Mouse (Mus musculus) liver, embryonic 14.5 days (tissue): ENCODE data around the gene Ier2. TPM values are rescaled to one million over a fixed set of nuclear protein-coding genes. Genes with fewer than 3 reads are reported as not detected.

Source experiments
- ATAC-seq: fragments of 200-750 bp; cut with Nextera tagmentation; 2 replicates; pipeline ENCODE4 v1.8.0; 2017; ENCODE audit warnings: moderate number of reproducible peaks, mild to moderate bottlenecking, moderate library complexity; ENCODE audit not compliant: insufficient read depth
- DNase-seq, 3 experiments: peaks; one replicate each; pipeline ENCODE4 v3.0.0-alpha.2; 2012 to 2013; ENCODE audit warnings: low read depth in 3 of 3, low spot score in 3 of 3
- H3K27ac ChIP-seq: fragments of 300-500 bp; sonication (generic); 2 replicates; pipeline ENCODE4 v1.5.1; 2014; ENCODE audit warnings: moderate library complexity, mild to moderate bottlenecking, control low read depth, inconsistent platforms
- H3K27me3 ChIP-seq: fragments of 300-500 bp; sonication (generic); 2 replicates; pipeline ENCODE4 v1.6.1; 2014; ENCODE audit warnings: mild to moderate bottlenecking, low read length, moderate library complexity; ENCODE audit not compliant: control insufficient read depth, insufficient read depth
- H3K36me3 ChIP-seq: fragments of 300-500 bp; sonication (generic); replicated peaks from 2 replicates; pipeline ENCODE4 v1.6.1; 2014; ENCODE audit warnings: low read depth; ENCODE audit not compliant: control insufficient read depth, insufficient read depth
- H3K4me1 ChIP-seq, 2 experiments: fragments of 200-500 bp in 1 of 2; fragments of 300-500 bp in 1 of 2; sonication (generic) in 1 of 2; replicated peaks; 2 replicates each; pipeline ENCODE4 v1.6.1; 2012 to 2014; ENCODE audit warnings: antibody characterized with exemption in 1 of 2, inconsistent platforms in 1 of 2, low read length in 1 of 2; ENCODE audit not compliant: control insufficient read depth in 2 of 2, insufficient read depth in 2 of 2
- H3K4me2 ChIP-seq: fragments of 300-500 bp; sonication (generic); 2 replicates; pipeline ENCODE4 v1.6.1; 2014; ENCODE audit warnings: low read depth, mild to moderate bottlenecking, control low read depth, moderate library complexity
- H3K4me3 ChIP-seq, 2 experiments: fragments of 200-500 bp in 1 of 2; fragments of 300-500 bp in 1 of 2; sonication (generic) in 1 of 2; 2 replicates each; pipeline ENCODE4 v1.5.1; 2012 to 2014; ENCODE audit warnings: low read depth in 2 of 2, low read length in 2 of 2, mild to moderate bottlenecking in 2 of 2, control low read depth in 1 of 2, inconsistent platforms in 1 of 2, moderate library complexity in 1 of 2; ENCODE audit not compliant: insufficient read depth in 1 of 2
- H3K9ac ChIP-seq: fragments of 300-500 bp; sonication (generic); replicated peaks from 2 replicates; pipeline ENCODE4 v1.6.1; 2014; ENCODE audit warnings: mild to moderate bottlenecking, control low read depth, moderate library complexity
- H3K9me3 ChIP-seq: fragments of 300-500 bp; sonication (generic); 2 replicates; pipeline ENCODE4 v1.6.1; 2016; ENCODE audit warnings: low read length, mixed read lengths; ENCODE audit not compliant: control insufficient read depth
- CTCF ChIP-seq: IDR thresholded peaks from 2 replicates; pipeline ENCODE4 v1.5.1; 2016; ENCODE audit warnings: antibody characterized with exemption, low read depth, control low read depth
- EP300 ChIP-seq: IDR thresholded peaks from 2 replicates; pipeline ENCODE4 v1.6.1; 2016; ENCODE audit warnings: antibody characterized with exemption, low read depth
- WGBS: fragments of 180-500 bp; shearing (Covaris S2); extraction: QIAGEN DNeasy Blood & Tissue Kit; methylation state at CpG from one replicate; pipeline ENCODE4 v1.1.7; 2014; ENCODE audit not compliant: insufficient replicate concordance; 5-methylcytosine and 5-hydroxymethylcytosine counted together
- polyA plus RNA-seq, 2 experiments: library from polyadenylated mRNA; depleted of rRNA in 1 of 2; stranded (reverse) in 1 of 2; unstranded in 1 of 2; fragments of >200 nt; fragmentation: Nextera tagmentation in 1 of 2; extraction: Ambion mirVana in 1 of 2; gene quantifications; 2 replicates each; pipeline versions ENCODE4 v1.2.1 to v1.2.3; 2012 to 2014

Ier2 gene
- polyA plus RNA-seq, 2 experiments = 8.4 to 12.6 TPM

GRCm38 (mm10) chr8:84687705-84688100 is 25.1 kb upstream of the Ier2 start, which contains the start of gene Nacc1:
Nacc1 (minus strand) TSS chr8:84687862.
- peak within 1 kb of the TSS; percentile 67 for H3K27ac ChIP-seq
- WGBS = 0% methylated on average over 37 of the region's 37 CpGs
- H3K4me2 ChIP-seq = peak within 1 kb of the TSS; percentile 91
- H3K36me3 ChIP-seq = peaks cover 6% of the 10 kb centered on the region; the same call in 1 of the 2 replicates
- peak; percentile 14; the same call in 1 of the 2 replicates for TF ChIP-seq EP300
- TF ChIP-seq CTCF = peak; percentile 14; the same call in 1 of the 2 replicates
- H3K9ac ChIP-seq = peak within 1 kb of the TSS; percentile 83
- peaks cover 27 to 32% of the 10 kb centered on the region in 2 experiments for H3K4me1 ChIP-seq
- H3K9me3 ChIP-seq = no peaks in the 10 kb centered on the region
- DNase-seq (peak; percentile 76 to 81 (median 78)), ATAC-seq (peak; percentile 79)
- no peaks in the 10 kb centered on the region for H3K27me3 ChIP-seq
- H3K4me3 ChIP-seq = peak within 1 kb of the TSS; percentile 81 to 89

- H3K4me3 ChIP-seq = peak overlapping the region; percentile 81
- H3K4me1 ChIP-seq = peaks cover 27 to 32% of the 10 kb centered on the region in 2 experiments
- no peaks in the 10 kb centered on the region for H3K9me3 ChIP-seq
- peak overlapping the region; percentile 91 for H3K4me2 ChIP-seq
- peak overlapping the region; percentile 83 for H3K9ac ChIP-seq
- DNase-seq (peak in 1 of 3 experiments; percentile 28), ATAC-seq (peak; percentile 55)
- peaks cover 5% of the 10 kb centered on the region; the same call in 1 of the 2 replicates for H3K36me3 ChIP-seq
- peak overlapping the region; percentile 67 for H3K27ac ChIP-seq
- H3K27me3 ChIP-seq = no peaks in the 10 kb centered on the region
- WGBS = under 1% methylated on average over 60 of the region's 62 CpGs
- TF ChIP-seq EP300 = no peak
- TF ChIP-seq CTCF = peak; percentile 33
Measured at GRCm38 (mm10) chr8:84687003-84687704, 24.5 kb upstream of the Ier2 start.

- no peaks in the 10 kb centered on the region for H3K9me3 ChIP-seq
- peaks cover 27 to 32% of the 10 kb centered on the region in 2 experiments for H3K4me1 ChIP-seq
- ATAC-seq = peak; percentile 6; the same call in 1 of the 2 replicates
- peak within 1 kb of the TSS; percentile 91 for H3K4me2 ChIP-seq
- H3K9ac ChIP-seq = peak within 1 kb of the TSS; percentile 83
- peaks cover 7% of the 10 kb centered on the region; the same call in 1 of the 2 replicates for H3K36me3 ChIP-seq
- H3K27me3 ChIP-seq = no peaks in the 10 kb centered on the region
- WGBS = 9% methylated on average over 20 of the region's 20 CpGs
- TF ChIP-seq CTCF = no peak
- no peak for TF ChIP-seq EP300
- peak within 1 kb of the TSS; percentile 81 for H3K4me3 ChIP-seq
- peak in 1 of 3 experiments; percentile 47 for DNase-seq
- peak within 1 kb of the TSS; percentile 67 for H3K27ac ChIP-seq
Measured at GRCm38 (mm10) chr8:84686191-84687002, 23.7 kb upstream of the Ier2 start, which contains the start of gene Trmt1. Trmt1 (plus strand) TSS chr8:84686307.

GRCm38 (mm10) chr8:84684537-84684936 is 21.9 kb upstream of the Ier2 start:
- no peak overlapping the region for H3K4me3 ChIP-seq
- H3K36me3 ChIP-seq = peaks cover 10% of the 10 kb centered on the region; the same call in 1 of the 2 replicates
- ATAC-seq (no peak), DNase-seq (no peak)
- H3K4me1 ChIP-seq = peaks cover 25 to 26% of the 10 kb centered on the region in 2 experiments
- no peak overlapping the region for H3K4me2 ChIP-seq
- TF ChIP-seq EP300 (no peak), CTCF (no peak)
- no peaks in the 10 kb centered on the region for H3K9me3 ChIP-seq
- no peaks in the 10 kb centered on the region for H3K27me3 ChIP-seq
- no peak overlapping the region for H3K27ac ChIP-seq
- H3K9ac ChIP-seq = no peak overlapping the region
- WGBS = 59% methylated on average over 3 of the region's 3 CpGs

- H3K9ac ChIP-seq = no peak overlapping the region
- H3K4me1 ChIP-seq = peaks cover 15 to 19% of the 10 kb centered on the region in 2 experiments
- no peak for TF ChIP-seq CTCF
- TF ChIP-seq EP300 = no peak
- H3K27me3 ChIP-seq = no peaks in the 10 kb centered on the region
- no peak overlapping the region for H3K27ac ChIP-seq
- H3K4me3 ChIP-seq = no peak overlapping the region
- no peak for DNase-seq
- no peaks in the 10 kb centered on the region for H3K9me3 ChIP-seq
- ATAC-seq = no peak
- peaks cover 10% of the 10 kb centered on the region; the same call in 1 of the 2 replicates for H3K36me3 ChIP-seq
- H3K4me2 ChIP-seq = no peak overlapping the region
- 43% methylated on average over 2 of the region's 2 CpGs for WGBS
Measured at GRCm38 (mm10) chr8:84682257-84682656, 19.6 kb upstream of the Ier2 start.
